Mouse (Mus musculus) frontal cortex, postnatal 36 days (tissue): Measurements from ENCODE around the gene Tmem109.

Experiments
- DNase-seq, 2 experiments: peaks; one replicate each; pipeline ENCODE4 v3.0.0; 2022; ENCODE audit warnings: low spot score in 2 of 2

The Tmem109 gene

GRCm38 (mm10) chr19:10881426-10882154 is at the start of gene Tmem109:
Tmem109 (minus strand) TSS chr19:10882001.
- DNase-seq = peak; percentile 93 to 95

DNA sequence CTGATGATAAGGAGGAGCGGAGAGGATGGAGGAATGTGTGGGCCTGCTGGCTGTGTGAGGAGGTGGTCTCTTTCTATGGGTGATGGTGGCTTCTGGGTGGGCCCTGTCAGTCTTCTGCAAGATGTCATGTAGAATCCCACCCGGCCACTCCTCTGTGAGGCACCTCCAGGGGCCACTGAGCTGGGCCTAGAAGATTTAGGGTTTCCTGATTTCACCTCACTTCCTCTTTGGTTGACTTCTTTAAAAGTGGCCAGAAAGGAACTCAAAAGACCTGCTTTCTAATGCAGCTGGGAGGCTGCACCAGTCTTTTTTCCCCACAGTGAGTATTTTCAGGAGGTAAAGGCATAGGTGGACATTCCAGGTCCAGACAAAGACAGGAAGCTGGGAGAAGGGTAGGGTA is 48.8 kb upstream of the Tmem109 start:
- DNase-seq = no peak

DNA sequence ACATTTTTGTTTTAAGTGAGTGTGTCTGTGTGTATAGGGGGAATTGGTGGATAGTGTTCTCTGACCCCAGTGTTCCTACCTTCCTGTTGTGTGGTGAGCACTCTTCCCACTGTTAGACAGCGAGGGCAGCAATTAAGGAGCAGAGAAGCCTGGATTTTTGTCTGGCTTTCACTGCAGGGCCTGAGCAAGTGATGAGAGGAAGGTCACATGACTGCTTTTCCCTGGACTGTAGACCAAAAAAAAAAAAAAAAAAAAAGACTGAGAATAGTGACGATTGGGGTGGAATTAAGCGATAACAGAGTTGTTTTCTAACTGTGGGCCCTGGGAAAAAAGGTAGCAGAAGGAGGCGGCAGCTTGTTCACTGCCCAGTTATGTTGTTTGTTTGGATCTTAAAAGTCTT is 44.9 kb upstream of the Tmem109 start:
- no peak for DNase-seq

GRCm38 (mm10) chr19:10926123-10926621 is 44.4 kb upstream of the Tmem109 start:
- DNase-seq = no peak

DNA sequence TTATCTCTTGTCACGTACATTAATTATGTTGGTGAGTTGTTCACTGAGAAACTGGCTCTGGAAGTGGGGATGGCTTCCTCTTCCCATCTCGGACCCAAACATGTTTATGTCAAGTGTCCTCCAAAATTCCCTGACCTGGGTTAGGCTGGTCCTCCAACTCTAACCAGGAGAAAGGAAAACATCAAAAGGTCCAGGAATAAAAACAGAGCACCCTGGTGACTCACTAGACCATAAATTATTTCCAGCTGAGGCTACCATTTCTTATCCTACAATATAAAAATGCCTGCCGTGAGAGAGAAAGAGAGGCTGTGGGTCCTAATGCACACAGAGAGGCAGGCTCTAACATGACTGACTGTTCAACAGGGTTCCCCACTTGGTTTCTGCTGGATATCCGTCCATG is 42.4 kb upstream of the Tmem109 start:
- DNase-seq = no peak

GRCm38 (mm10) chr19:10921058-10921457 is 39.3 kb upstream of the Tmem109 start:
- no peak for DNase-seq

DNA sequence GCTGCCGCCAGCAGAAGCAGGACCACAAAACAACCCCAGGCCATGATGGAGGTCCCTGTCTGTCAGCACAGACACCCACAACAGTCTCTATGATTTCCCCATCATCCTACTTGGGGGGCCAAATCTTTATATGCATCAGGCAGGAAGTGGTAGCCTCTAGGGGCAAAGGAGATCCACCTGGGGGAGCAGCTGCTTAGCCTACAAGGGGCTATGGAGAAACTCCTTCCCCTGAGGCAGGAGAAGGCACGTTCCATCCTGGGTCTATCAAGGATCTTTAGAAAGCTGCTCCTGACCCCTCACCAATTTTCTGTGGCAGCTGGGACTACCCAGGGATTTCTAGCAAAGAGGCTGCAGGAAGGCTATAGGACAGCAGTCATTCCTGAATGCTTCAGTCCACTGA is 38.7 kb upstream of the Tmem109 start, which contains the start of gene Zp1:
TSS of gene Zp1 (minus strand) at position 101 of the 400 bp plus-strand sequence.
- no peak for DNase-seq

- no peak for DNase-seq
Measured at GRCm38 (mm10) chr19:10918321-10918991, 36.7 kb upstream of the Tmem109 start.

GRCm38 (mm10) chr19:10916506-10916905 is 34.7 kb upstream of the Tmem109 start:
- no peak for DNase-seq

DNA sequence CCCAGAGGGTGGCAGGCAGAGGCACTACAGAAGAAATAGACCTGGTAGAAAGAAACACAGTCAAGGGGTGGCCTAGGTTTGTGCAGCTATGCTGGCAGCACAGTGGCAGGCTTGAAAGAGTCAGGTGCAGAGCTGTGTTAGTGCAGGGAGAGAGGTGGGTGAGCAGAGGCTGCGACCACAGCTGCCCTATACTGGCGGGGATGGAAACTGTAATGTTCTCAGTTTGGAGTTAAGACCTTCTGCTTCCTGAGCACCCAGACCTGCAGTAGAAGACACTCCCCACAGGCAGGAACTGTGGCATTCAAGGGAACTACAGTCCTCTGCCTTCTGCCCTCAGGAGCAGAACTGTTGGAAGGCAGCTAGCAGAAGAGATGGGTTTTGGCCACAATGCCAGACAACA is 33.1 kb upstream of the Tmem109 start:
- no peak for DNase-seq

DNA sequence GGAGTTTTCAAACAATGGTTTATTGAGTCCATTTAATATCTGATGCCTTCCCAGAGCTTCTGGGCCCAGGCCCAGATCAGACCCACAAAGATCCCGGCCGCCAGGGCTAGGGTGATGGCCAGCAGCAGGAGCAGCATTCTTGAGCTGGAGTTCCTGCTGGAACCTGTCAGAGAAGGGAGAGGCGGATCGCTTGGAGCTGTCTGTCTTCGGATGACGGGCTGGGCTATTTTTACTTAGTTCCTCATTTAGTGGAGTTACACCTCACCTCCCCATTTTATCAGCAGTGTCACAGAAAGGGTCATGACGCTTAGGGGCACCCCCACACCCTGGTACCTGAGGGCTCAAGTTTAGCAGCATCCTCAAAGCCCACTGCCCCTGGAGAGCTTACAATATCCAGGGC is 32.5 kb upstream of the Tmem109 start:
- no peak for DNase-seq

- no peak for DNase-seq
Measured at GRCm38 (mm10) chr19:10909087-10909721, 27.4 kb upstream of the Tmem109 start.

DNA sequence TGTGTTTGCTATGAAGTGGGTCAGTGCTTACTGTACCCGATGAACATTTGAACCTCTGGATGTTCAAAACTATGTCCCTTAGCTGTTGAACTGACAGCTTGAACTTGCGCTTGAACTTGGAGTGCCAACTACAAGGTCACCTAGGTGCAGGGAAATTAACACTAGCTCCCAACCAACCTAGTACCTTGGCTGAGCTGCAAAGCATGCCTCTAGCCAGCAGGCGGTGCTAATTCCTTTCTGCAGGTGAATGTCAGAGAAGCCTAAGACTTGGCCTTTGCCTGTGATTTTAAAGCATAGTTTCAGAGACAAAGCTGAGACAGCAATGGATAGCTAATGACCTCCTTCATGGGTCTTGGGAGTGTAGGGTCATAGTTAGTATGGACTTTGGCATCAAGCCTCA is 26.1 kb upstream of the Tmem109 start:
- DNase-seq = peak; percentile 55 to 59

DNA sequence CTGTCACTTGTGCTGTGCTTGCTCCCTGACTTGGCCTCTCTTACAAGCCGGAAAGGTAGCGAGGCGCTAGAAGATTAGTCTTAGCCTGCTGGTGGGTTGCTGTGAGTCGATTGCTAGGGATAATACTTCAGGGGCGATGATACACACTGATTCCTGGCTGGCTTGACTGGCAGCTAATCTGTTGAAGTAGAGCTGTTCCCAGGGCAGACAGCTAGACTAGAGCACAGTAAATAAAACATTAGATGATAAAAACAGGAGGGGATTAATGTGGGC is 23.9 kb upstream of the Tmem109 start:
- DNase-seq = no peak

- DNase-seq = peak; percentile 49 to 76
Measured at GRCm38 (mm10) chr19:10904927-10905727, 23.3 kb upstream of the Tmem109 start.

GRCm38 (mm10) chr19:10904512-10904911 is 22.7 kb upstream of the Tmem109 start:
- DNase-seq = no peak

DNA sequence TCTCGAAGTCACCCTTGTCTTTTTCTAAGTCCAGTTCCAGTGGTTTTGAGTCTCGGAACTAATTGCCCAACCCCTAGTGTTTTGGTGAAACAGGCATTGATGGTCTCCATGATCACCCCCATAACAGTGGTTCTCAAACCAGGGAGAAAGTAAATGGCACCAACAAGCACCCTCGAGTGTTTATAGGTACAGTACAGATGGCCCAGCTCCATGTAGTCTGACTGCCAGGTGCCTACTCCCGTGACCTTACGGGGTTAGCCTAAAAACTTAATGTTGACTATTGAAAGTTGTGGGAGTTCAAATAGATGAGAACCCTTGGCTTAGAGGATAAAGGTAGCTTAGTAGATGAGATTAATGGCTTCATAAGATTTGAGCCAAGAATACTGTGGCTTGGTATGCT is 19.2 kb upstream of the Tmem109 start:
- no peak for DNase-seq

DNA sequence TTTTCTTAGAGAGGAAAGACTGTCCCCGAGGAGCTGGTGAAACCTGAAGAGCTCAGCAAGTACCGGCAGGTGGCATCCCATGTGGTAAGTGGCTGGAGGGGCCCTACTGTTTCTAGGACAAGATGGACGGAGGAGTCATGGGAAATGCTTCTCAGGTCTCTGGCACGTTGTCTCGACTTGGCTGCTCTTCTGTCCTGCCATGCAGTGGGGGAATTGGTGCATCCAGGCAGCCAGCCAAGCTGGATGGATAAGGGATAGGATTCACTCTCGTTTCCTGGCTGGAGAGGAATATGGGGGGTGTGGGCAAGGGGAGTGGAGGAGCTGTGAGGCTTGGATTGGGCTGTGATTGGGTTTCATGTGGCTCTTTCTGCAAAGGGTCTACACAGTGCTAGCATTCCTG is 18.5 kb upstream of the Tmem109 start:
- no peak for DNase-seq

DNA sequence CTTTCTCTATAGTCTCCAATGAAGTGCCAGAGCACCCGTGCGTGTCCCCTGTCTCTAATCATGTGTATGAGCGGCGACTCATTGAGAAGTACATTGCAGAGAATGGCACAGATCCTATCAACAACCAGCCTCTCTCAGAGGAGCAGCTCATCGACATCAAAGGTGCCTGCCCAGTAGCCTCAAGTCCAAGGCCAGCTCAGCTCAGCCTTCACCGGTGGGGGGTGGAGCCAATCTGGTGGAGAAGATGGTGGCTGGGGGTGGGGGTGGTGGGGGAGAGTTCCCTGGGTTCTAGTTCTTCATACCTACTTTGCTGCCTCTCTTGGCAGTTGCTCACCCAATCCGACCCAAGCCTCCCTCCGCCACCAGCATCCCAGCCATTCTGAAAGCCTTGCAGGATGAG is 15.7 kb upstream of the Tmem109 start:
- no peak for DNase-seq

GRCm38 (mm10) chr19:10896849-10897248 is 15.0 kb upstream of the Tmem109 start:
- no peak for DNase-seq

DNA sequence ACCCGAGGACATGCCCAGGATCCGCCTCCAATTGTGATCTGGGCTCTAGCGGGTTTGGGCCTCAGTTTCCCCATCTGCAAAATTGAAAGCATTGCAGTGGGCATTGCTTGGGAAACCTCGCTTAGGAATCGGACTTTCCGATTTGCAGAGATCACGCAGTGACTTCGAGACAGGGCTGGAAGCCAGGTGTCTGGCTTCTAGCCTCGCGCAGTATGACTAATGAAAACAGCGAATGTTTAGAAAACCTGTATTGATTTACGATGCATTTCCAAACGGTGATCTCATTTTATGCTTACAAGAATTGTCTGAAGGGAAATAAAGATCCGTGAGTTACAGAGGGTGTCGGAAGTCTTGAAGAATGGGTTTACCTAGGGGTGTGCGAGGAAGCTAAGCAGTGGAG is 13.9 kb upstream of the Tmem109 start:
- DNase-seq = no peak

DNA sequence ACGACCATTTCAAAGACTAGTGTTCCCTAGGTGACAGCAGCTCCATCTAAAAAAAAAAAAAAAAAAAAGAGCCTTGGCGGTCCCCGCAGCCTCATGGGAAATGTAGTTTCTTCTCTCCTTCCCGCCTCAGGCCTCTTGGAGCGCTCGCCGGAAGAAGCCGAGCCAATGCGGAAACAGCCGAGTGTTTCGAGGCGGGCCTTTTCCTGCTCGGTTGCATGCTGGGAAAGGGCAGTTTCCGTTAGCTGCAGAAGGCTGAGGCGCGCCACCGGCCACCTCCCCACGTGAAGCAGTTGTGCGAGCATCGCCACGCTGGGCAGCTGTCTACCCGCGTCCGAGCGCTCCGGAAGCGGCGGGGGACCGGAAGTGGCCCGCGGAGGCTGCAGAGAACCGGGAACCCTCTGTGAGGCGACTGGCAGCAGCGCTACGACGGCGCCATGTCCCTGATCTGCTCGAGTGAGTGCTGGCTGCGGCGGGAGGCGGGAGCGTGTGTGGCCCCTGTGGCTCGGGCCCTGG is 13.3 kb upstream of the Tmem109 start, which contains the start of gene Prpf19:
TSS of gene Prpf19 (plus strand) at position 216 of the 513 bp plus-strand sequence.
- DNase-seq = peak; percentile 97 to 99
